Mouse (Mus musculus): ENCODE measurements around the gene Ppp4r3a.

Ppp4r3a gene

GRCm38 (mm10) chr12:100993146-100993545 is 90.4 kb downstream of the Ppp4r3a start:
- DNase-seq (ENCODE audit: low read depth, low spot score), result no peak

GRCm38 (mm10) chr12:100992505-100992904 is 91.0 kb downstream of the Ppp4r3a start:
- no peak for DNase-seq (ENCODE audit: low read depth, low spot score)

GRCm38 (mm10) chr12:100991119-100991518 is 92.4 kb downstream of the Ppp4r3a start:
- no peak for DNase-seq (ENCODE audit: low read depth, low spot score)

- no peak for DNase-seq (ENCODE audit: low read depth, low spot score)
Measured at GRCm38 (mm10) chr12:100990291-100990690, 93.2 kb downstream of the Ppp4r3a start.

GRCm38 (mm10) chr12:100989780-100990288 is 93.7 kb downstream of the Ppp4r3a start:
- DNase-seq (ENCODE audit: low read depth, low spot score), result no peak
